Mouse (Mus musculus): ENCODE measurements around the gene Gm20388.

DNA sequence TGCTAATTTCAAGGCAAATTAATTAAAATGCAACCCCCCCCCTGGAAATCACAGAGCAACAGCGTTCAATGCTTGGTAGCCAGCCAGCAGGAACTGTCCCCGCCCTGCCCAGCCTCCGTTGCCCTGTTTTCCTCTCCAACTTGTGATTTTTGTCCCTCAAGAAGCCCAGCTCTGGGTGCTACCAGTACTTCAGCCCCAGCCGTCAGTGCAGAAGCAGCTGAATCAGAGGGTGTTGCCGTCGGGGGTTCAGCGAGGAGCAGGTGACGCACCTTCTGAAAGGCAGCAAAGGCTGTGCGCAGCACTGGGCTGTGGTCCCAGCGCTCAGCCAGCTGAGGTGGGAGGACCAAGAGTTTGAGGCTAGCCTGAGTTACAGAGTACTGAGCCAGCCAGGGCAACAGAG lies 1513.4 kb downstream of the Gm20388 start:
- TF ChIP-seq CTCF (IDR thresholded peaks at IDR 0.05; ENCODE audit: borderline replicate concordance, extremely low read depth, insufficient read depth, insufficient read length) (no peak), POLR2A (IDR thresholded peaks at IDR 0.05; ENCODE audit: borderline replicate concordance, extremely low read depth, insufficient read depth, insufficient read length, poor library complexity, severe bottlenecking) (no peak)

Data from brain, embryonic 14.5 days (tissue).